Mouse (Mus musculus): ENCODE results near the gene Gm2696. TPM values are rescaled to one million over a fixed set of nuclear protein-coding genes. Genes with fewer than 3 reads are reported as not detected.

Gm2696 gene
- polyA plus RNA-seq, 1 experiment from 2014 or later, result not detected

DNA sequence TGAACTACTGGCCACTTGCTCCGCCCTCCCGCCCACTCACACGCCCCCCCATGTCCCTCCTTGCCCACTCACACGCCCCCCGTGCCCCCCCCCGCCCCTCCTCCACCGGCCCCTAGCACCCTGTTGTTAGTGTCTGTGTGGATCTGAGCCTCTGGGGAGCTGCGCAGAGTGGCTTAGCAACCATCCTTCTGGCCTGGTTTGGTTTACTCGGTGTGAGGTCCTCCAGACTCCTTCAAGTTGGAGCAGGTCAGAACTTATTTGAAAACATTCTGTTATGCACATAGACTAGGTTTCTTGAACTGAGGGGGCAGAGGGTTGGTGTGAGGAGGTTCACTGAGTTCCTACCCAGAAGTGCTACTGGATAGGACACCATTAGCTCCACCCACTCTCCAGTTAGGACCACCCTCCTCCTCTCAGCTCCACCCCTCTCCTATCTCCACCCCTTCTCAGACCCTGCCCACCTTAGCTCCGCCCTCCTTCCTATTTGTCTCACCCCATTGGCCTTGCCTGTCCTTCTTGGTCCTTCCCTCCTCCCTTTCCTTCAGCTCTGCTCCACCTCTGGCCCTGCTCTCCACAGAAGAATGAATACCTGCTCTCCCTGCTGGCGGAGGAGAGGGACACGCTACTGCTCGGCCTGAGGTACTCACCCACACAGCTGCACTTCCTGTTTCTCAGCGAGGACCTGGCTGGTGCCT is 49.7 kb downstream of the Gm2696 start:
- 38% methylated on average over 14 of the region's 14 CpGs for WGBS
- Histone ChIP-seq H3K36me3 (replicated peaks) (no peaks in the 10 kb centered on the region), H3K4me3 (peak overlapping the region; percentile 51), H3K27me3 (replicated peaks; ENCODE audit: low read depth, poor library complexity, severe bottlenecking) (no peaks in the 10 kb centered on the region), H3K9me3 (no peaks in the 10 kb centered on the region), H3K27ac (replicated peaks) (peak overlapping the region; percentile 61; the same call in 1 of the 2 replicates), H3K4me1 (peaks cover 10% of the 10 kb centered on the region)
- peak; percentile 71 for DNase-seq (ENCODE audit: low spot score)

GRCm38 (mm10) chr10:77864762-77865143 is 50.3 kb downstream of the Gm2696 start:
- peak overlapping the region; percentile 61; the same call in 1 of the 2 replicates for H3K27ac ChIP-seq (replicated peaks)
- no peak for DNase-seq (ENCODE audit: low spot score)
- peaks cover 10% of the 10 kb centered on the region for H3K4me1 ChIP-seq
- 26% methylated on average over 11 of the region's 11 CpGs for WGBS
- H3K27me3 ChIP-seq (replicated peaks; ENCODE audit: low read depth, poor library complexity, severe bottlenecking), result no peaks in the 10 kb centered on the region
- peak overlapping the region; percentile 51 for H3K4me3 ChIP-seq
- H3K9me3 ChIP-seq, result no peaks in the 10 kb centered on the region
- H3K36me3 ChIP-seq (replicated peaks), result no peaks in the 10 kb centered on the region

DNA sequence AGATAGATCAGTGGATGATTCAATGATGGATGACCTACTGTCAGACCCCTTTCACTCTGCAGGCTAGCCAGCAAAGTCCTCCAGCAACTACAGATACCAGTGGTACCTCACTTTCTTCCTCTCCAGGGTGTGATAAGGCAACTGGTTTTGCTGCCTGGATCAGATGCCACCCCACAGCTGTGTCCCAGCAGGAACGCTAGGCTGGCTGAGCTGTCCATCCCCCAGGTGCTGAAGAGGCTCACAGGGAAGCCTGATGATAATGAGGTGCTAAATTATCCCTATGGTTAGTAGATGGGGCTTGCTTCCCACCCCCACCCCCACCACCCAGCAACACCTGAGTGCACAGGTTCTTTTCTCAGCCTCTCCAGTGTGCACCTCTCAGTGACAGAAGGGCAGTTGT is 53.1 kb downstream of the Gm2696 start:
- no peaks in the 10 kb centered on the region for H3K36me3 ChIP-seq (replicated peaks)
- peak; percentile 26 for DNase-seq (ENCODE audit: low spot score)
- H3K27ac ChIP-seq (replicated peaks), result no peak overlapping the region
- 14% methylated on average over 1 of the region's 1 CpGs for WGBS
- H3K4me1 ChIP-seq, result peaks cover 10% of the 10 kb centered on the region
- H3K4me3 ChIP-seq, result no peak overlapping the region
- no peaks in the 10 kb centered on the region for H3K9me3 ChIP-seq
- H3K27me3 ChIP-seq (replicated peaks; ENCODE audit: low read depth, poor library complexity, severe bottlenecking), result no peaks in the 10 kb centered on the region

DNA sequence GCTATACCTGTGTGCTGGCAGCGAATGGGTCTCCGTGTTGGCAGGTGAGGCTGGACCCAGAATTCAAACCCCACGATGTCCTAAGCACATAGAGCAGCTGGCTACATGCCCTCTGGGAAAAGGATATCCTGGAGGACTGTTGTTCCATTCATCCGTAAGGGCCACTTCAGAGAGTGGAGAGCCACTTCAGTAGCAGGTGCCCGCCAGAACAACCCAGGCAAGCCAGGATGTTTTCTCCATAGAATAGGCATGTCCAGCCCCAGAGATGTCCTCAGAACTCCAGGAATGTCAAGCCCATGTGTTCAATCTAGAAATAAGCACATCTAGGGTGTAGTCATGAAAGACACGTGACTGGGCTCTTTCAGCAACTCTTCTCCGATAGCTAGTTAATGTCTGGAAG is 55.2 kb downstream of the Gm2696 start:
- Histone ChIP-seq H3K9me3 (no peaks in the 10 kb centered on the region), H3K27me3 (replicated peaks; ENCODE audit: low read depth, poor library complexity, severe bottlenecking) (no peaks in the 10 kb centered on the region), H3K36me3 (replicated peaks) (no peaks in the 10 kb centered on the region), H3K27ac (replicated peaks) (no peak overlapping the region), H3K4me1 (peaks cover 6% of the 10 kb centered on the region), H3K4me3 (no peak overlapping the region)
- 90% methylated on average over 7 of the region's 7 CpGs for WGBS
- DNase-seq (ENCODE audit: low spot score), result no peak

DNA sequence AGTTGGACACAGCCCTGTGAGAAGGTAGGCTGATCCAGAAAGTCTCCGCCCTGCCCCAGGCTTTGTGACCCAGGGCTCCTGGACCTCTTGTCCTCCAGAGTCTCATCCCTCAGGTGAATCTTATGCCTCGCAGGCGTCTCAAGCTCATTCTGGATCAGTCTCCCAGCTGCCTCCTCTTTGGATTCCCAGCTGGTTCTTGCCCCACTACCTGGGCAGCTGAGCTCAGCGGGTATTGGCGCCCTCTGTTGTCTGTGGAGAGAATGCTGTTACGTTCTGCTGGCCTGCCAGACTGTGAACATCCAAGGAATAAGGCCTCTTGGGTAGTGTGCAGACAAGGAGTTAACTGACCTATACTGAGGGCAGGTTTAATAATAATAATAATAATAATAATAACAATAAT is 64.5 kb downstream of the Gm2696 start:
- peak; percentile 15 for DNase-seq (ENCODE audit: low spot score)
- Histone ChIP-seq H3K4me1 (peaks cover 4% of the 10 kb centered on the region; the same call in 1 of the 2 replicates), H3K36me3 (replicated peaks) (no peaks in the 10 kb centered on the region), H3K27me3 (replicated peaks; ENCODE audit: low read depth, poor library complexity, severe bottlenecking) (no peaks in the 10 kb centered on the region), H3K4me3 (no peak overlapping the region), H3K27ac (replicated peaks) (no peak overlapping the region), H3K9me3 (no peaks in the 10 kb centered on the region)
- 63% methylated on average over 6 of the region's 6 CpGs for whole genome bisulfite sequencing

GRCm38 (mm10) chr10:77880305-77880704 is 65.8 kb downstream of the Gm2696 start:
- no peak for DNase-seq (ENCODE audit: low spot score)
- 79% methylated on average over 3 of the region's 3 CpGs for WGBS
- no peaks in the 10 kb centered on the region for H3K9me3 ChIP-seq
- H3K4me1 ChIP-seq, result peaks cover 4% of the 10 kb centered on the region; the same call in 1 of the 2 replicates
- H3K27me3 ChIP-seq (replicated peaks; ENCODE audit: low read depth, poor library complexity, severe bottlenecking), result no peaks in the 10 kb centered on the region
- no peaks in the 10 kb centered on the region for H3K36me3 ChIP-seq (replicated peaks)
- H3K4me3 ChIP-seq, result no peak overlapping the region
- H3K27ac ChIP-seq (replicated peaks), result no peak overlapping the region

DNA sequence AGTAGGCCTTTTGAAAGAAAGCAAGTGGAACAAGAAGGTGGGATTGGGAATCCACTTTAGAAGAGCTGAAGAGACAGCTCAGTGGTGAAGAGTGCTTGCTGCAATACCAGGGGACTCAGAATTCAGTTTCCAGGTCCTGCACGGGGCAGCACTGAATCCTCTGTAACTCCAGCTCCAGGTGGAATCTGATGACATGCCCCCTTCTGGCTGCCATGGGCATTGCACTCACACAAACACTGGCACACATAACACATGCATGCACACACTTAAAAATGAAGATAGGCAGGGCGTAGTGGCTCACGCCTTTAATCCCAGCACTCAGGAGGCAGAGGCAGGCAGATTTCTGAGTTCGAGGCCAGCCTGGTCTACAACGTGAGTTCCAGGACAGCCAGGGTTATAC is 68.1 kb downstream of the Gm2696 start:
- 83% methylated on average over 5 of the region's 5 CpGs for WGBS
- no peaks in the 10 kb centered on the region for H3K4me1 ChIP-seq
- H3K9me3 ChIP-seq, result no peaks in the 10 kb centered on the region
- no peak overlapping the region for H3K27ac ChIP-seq (replicated peaks)
- H3K36me3 ChIP-seq (replicated peaks), result no peaks in the 10 kb centered on the region
- no peak for DNase-seq (ENCODE audit: low spot score)
- H3K27me3 ChIP-seq (replicated peaks; ENCODE audit: low read depth, poor library complexity, severe bottlenecking), result no peaks in the 10 kb centered on the region
- no peak overlapping the region for H3K4me3 ChIP-seq

Other genes starting within 250 kb of the Gm2696 start
- 65.6 and 71.0 TPM in 2 replicates for gene Pttg1ip, start 233.0 kb upstream of the Gm2696 start, polyA plus RNA-seq (2016; fragmentation: Nextera tagmentation; extraction: Ambion mirVana)
- 419 and 445 TPM in 2 replicates for gene Sumo3, start 208.6 kb upstream of the Gm2696 start, polyA plus RNA-seq (2016; fragmentation: Nextera tagmentation; extraction: Ambion mirVana)
- gene Gm49325, start 208.5 kb upstream of the Gm2696 start, polyA plus RNA-seq (2016; fragmentation: Nextera tagmentation; extraction: Ambion mirVana), result 1.9 and 8.0 TPM in 2 replicates
- gene Ube2g2, start 192.4 kb upstream of the Gm2696 start, polyA plus RNA-seq (2016; fragmentation: Nextera tagmentation; extraction: Ambion mirVana), result 98.9 and 101 TPM in 2 replicates
- gene Tspear, start 128.1 kb upstream of the Gm2696 start, polyA plus RNA-seq (2016; fragmentation: Nextera tagmentation; extraction: Ambion mirVana), result 0.97 and 1.2 TPM in 2 replicates
- gene Gm19402, start 123.9 kb upstream of the Gm2696 start, polyA plus RNA-seq (2016; fragmentation: Nextera tagmentation; extraction: Ambion mirVana), result not detected in 2 replicates
- gene Gm9508, start 117.4 kb upstream of the Gm2696 start, polyA plus RNA-seq (2016; fragmentation: Nextera tagmentation; extraction: Ambion mirVana), result not detected in 2 replicates
- not detected in 2 replicates for gene Gm10272, start 108.1 kb upstream of the Gm2696 start, polyA plus RNA-seq (2016; fragmentation: Nextera tagmentation; extraction: Ambion mirVana)
- gene Gm10024, start 103.2 kb upstream of the Gm2696 start, polyA plus RNA-seq (2016; fragmentation: Nextera tagmentation; extraction: Ambion mirVana), result not detected in 2 replicates
- gene Gm10142, start 98.9 kb upstream of the Gm2696 start, polyA plus RNA-seq (2016; fragmentation: Nextera tagmentation; extraction: Ambion mirVana), result not detected in 2 replicates
- not detected in 2 replicates for gene Krtap12-1, start 94.1 kb upstream of the Gm2696 start, polyA plus RNA-seq (2016; fragmentation: Nextera tagmentation; extraction: Ambion mirVana)
- not detected in 2 replicates for gene Gm10100, start 88.2 kb upstream of the Gm2696 start, polyA plus RNA-seq (2016; fragmentation: Nextera tagmentation; extraction: Ambion mirVana)
- gene Gm18596, start 72.0 kb upstream of the Gm2696 start, polyA plus RNA-seq (2016; fragmentation: Nextera tagmentation; extraction: Ambion mirVana), result not detected in 2 replicates
- not detected in 2 replicates for gene Gm9736, start 63.3 kb upstream of the Gm2696 start, polyA plus RNA-seq (2016; fragmentation: Nextera tagmentation; extraction: Ambion mirVana)
- not detected in 2 replicates for gene Gm3233, start 55.0 kb upstream of the Gm2696 start, polyA plus RNA-seq (2016; fragmentation: Nextera tagmentation; extraction: Ambion mirVana)
- gene Gm3238, start 43.4 kb upstream of the Gm2696 start, polyA plus RNA-seq (2016; fragmentation: Nextera tagmentation; extraction: Ambion mirVana), result not detected in 2 replicates
- not detected in 2 replicates for gene Gm7138, start 37.7 kb upstream of the Gm2696 start, polyA plus RNA-seq (2016; fragmentation: Nextera tagmentation; extraction: Ambion mirVana)
- not detected in 2 replicates for gene Gm3250, start 32.1 kb upstream of the Gm2696 start, polyA plus RNA-seq (2016; fragmentation: Nextera tagmentation; extraction: Ambion mirVana)
- not detected in 2 replicates for gene Gm7137, start 26.5 kb upstream of the Gm2696 start, polyA plus RNA-seq (2016; fragmentation: Nextera tagmentation; extraction: Ambion mirVana)
- not detected in 2 replicates for gene Gm9639, start 19.6 kb upstream of the Gm2696 start, polyA plus RNA-seq (2016; fragmentation: Nextera tagmentation; extraction: Ambion mirVana)
- gene Gm19668, start 15.5 kb upstream of the Gm2696 start, polyA plus RNA-seq (2016; fragmentation: Nextera tagmentation; extraction: Ambion mirVana), result not detected in 2 replicates
- gene Gm9507, start 2.8 kb upstream of the Gm2696 start, polyA plus RNA-seq (2016; fragmentation: Nextera tagmentation; extraction: Ambion mirVana), result not detected in 2 replicates
- not detected in 2 replicates for gene Krtap10-4, start 12.4 kb downstream of the Gm2696 start, polyA plus RNA-seq (2016; fragmentation: Nextera tagmentation; extraction: Ambion mirVana)
- not detected in 2 replicates for gene Krtap10-10, start 21.3 kb downstream of the Gm2696 start, polyA plus RNA-seq (2016; fragmentation: Nextera tagmentation; extraction: Ambion mirVana)
- not detected in 2 replicates for gene Gm36176, start 32.1 kb downstream of the Gm2696 start, polyA plus RNA-seq (2016; fragmentation: Nextera tagmentation; extraction: Ambion mirVana)
- gene Gm10318, start 38.2 kb downstream of the Gm2696 start, polyA plus RNA-seq (2016; fragmentation: Nextera tagmentation; extraction: Ambion mirVana), result not detected in 2 replicates
- not detected in 2 replicates for gene Gm3285, start 47.3 kb downstream of the Gm2696 start, polyA plus RNA-seq (2016; fragmentation: Nextera tagmentation; extraction: Ambion mirVana)
- 2.2 and 2.3 TPM in 2 replicates for gene Lrrc3, start 87.9 kb downstream of the Gm2696 start, polyA plus RNA-seq (2016; fragmentation: Nextera tagmentation; extraction: Ambion mirVana)
- 0.54 and 0.85 TPM in 2 replicates for gene Trpm2, start 155.9 kb downstream of the Gm2696 start, polyA plus RNA-seq (2016; fragmentation: Nextera tagmentation; extraction: Ambion mirVana)
- 31.0 and 33.7 TPM in 2 replicates for gene 1810043G02Rik, start 163.8 kb downstream of the Gm2696 start, polyA plus RNA-seq (2016; fragmentation: Nextera tagmentation; extraction: Ambion mirVana)
- gene Pfkl, start 195.4 kb downstream of the Gm2696 start, polyA plus RNA-seq (2016; fragmentation: Nextera tagmentation; extraction: Ambion mirVana), result 234 and 275 TPM in 2 replicates
- 0.34 TPM in 1 of 2 replicates, not detected in the other for gene Dnmt3l, start 227.3 kb downstream of the Gm2696 start, polyA plus RNA-seq (2016; fragmentation: Nextera tagmentation; extraction: Ambion mirVana)
- 0.24 and 0.25 TPM in 2 replicates for gene Aire, start 228.9 kb downstream of the Gm2696 start, polyA plus RNA-seq (2016; fragmentation: Nextera tagmentation; extraction: Ambion mirVana)